Mouse (Mus musculus): ENCODE measurements around the gene Gorab.

GRCm38 (mm10) chr1:163359521-163359920, 43.9 kb downstream of the Gorab start:
- TF ChIP-seq CTCF (IDR thresholded peaks at IDR 0.05; ENCODE audit: low read depth, low read length) (no peak), TAL1 (conservative IDR thresholded peaks at IDR 0.05; ENCODE audit: low read depth, low read length) (no peak), GATA2 (IDR thresholded peaks at IDR 0.05; ENCODE audit: borderline replicate concordance, low read depth, low read length) (no peak), GATA1 (IDR thresholded peaks at IDR 0.05; ENCODE audit: borderline replicate concordance, low read length) (no peak)

Measured in G1E (cell line).